Mouse (Mus musculus): ENCODE results near the gene Ccn6. TPM values are rescaled to one million over a fixed set of nuclear protein-coding genes. Genes with fewer than 3 reads are reported as not detected.

Ccn6 gene
- polyA plus RNA-seq, 1 experiment, result 0.05 TPM

GRCm38 (mm10) chr10:39141401-39141800, 22.2 kb downstream of the Ccn6 start:
- peaks cover 7% of the 10 kb centered on the region for H3K36me3 ChIP-seq (ENCODE audit: control insufficient read depth, insufficient read depth, low read length)

GRCm38 (mm10) chr10:39140843-39141242, 22.8 kb downstream of the Ccn6 start:
- no peaks in the 10 kb centered on the region for H3K4me1 ChIP-seq (ENCODE audit: control insufficient read depth, insufficient read depth, insufficient read length)
- H3K4me3 ChIP-seq (ENCODE audit: extremely low read depth, insufficient read depth, insufficient read length), result no peak overlapping the region
- no peak overlapping the region for H3K27ac ChIP-seq (ENCODE audit: insufficient read depth, low read length)
- WGBS, result 94% methylated on average over 14 of the region's 14 CpGs
- no peaks in the 10 kb centered on the region for H3K27me3 ChIP-seq (ENCODE audit: control insufficient read depth, insufficient read depth, low read length)
- no peak for DNase-seq (ENCODE audit: low read depth in 1 of 2, low spot score in 2 of 2)
- TF ChIP-seq POLR2A (IDR thresholded peaks at IDR 0.05; ENCODE audit: low read depth, low read length) (no peak), CTCF (IDR thresholded peaks at IDR 0.05; ENCODE audit: extremely low read depth, insufficient read depth, insufficient read length, insufficient replicate concordance) (no peak)
- peaks cover 7% of the 10 kb centered on the region for H3K36me3 ChIP-seq (ENCODE audit: control insufficient read depth, insufficient read depth, low read length)

More at GRCm38 (mm10) chr10:39141401-39141800, 22.2 kb downstream of the Ccn6 start:
- TF ChIP-seq CTCF (IDR thresholded peaks at IDR 0.05; ENCODE audit: extremely low read depth, insufficient read depth, insufficient read length, insufficient replicate concordance), result no peak
- TF ChIP-seq POLR2A (IDR thresholded peaks at IDR 0.05; ENCODE audit: low read depth, low read length), result no peak
- H3K4me1 ChIP-seq (ENCODE audit: control insufficient read depth, insufficient read depth, insufficient read length), result no peaks in the 10 kb centered on the region
- DNase-seq (ENCODE audit: low read depth in 1 of 2, low spot score in 2 of 2), result no peak
- H3K27ac ChIP-seq (ENCODE audit: insufficient read depth, low read length), result no peak overlapping the region
- 99% methylated on average over 2 of the region's 2 CpGs for WGBS
- H3K4me3 ChIP-seq (ENCODE audit: extremely low read depth, insufficient read depth, insufficient read length), result no peak overlapping the region
- no peaks in the 10 kb centered on the region for H3K27me3 ChIP-seq (ENCODE audit: control insufficient read depth, insufficient read depth, low read length)

- TF ChIP-seq POLR2A (IDR thresholded peaks at IDR 0.05; ENCODE audit: low read depth, low read length) (no peak), CTCF (IDR thresholded peaks at IDR 0.05; ENCODE audit: extremely low read depth, insufficient read depth, insufficient read length, insufficient replicate concordance) (no peak)
- H3K27ac ChIP-seq (ENCODE audit: insufficient read depth, low read length), result no peak overlapping the region
- H3K4me1 ChIP-seq (ENCODE audit: control insufficient read depth, insufficient read depth, insufficient read length), result no peaks in the 10 kb centered on the region
- H3K36me3 ChIP-seq (ENCODE audit: control insufficient read depth, insufficient read depth, low read length), result peaks cover 6% of the 10 kb centered on the region
- H3K27me3 ChIP-seq (ENCODE audit: control insufficient read depth, insufficient read depth, low read length), result no peaks in the 10 kb centered on the region
- no peak overlapping the region for H3K4me3 ChIP-seq (ENCODE audit: extremely low read depth, insufficient read depth, insufficient read length)
- no peak for DNase-seq (ENCODE audit: low read depth in 1 of 2, low spot score in 2 of 2)
- WGBS, result 92% methylated on average over 6 of the region's 6 CpGs
Measured at GRCm38 (mm10) chr10:39138761-39139160, 24.8 kb downstream of the Ccn6 start.

- WGBS, result 82% methylated on average over 3 of the region's 3 CpGs
- H3K27me3 ChIP-seq (ENCODE audit: control insufficient read depth, insufficient read depth, low read length), result no peaks in the 10 kb centered on the region
- no peaks in the 10 kb centered on the region for H3K4me1 ChIP-seq (ENCODE audit: control insufficient read depth, insufficient read depth, insufficient read length)
- no peak for DNase-seq (ENCODE audit: low read depth in 1 of 2, low spot score in 2 of 2)
- H3K27ac ChIP-seq (ENCODE audit: insufficient read depth, low read length), result no peak overlapping the region
- H3K4me3 ChIP-seq (ENCODE audit: extremely low read depth, insufficient read depth, insufficient read length), result no peak overlapping the region
- TF ChIP-seq POLR2A (IDR thresholded peaks at IDR 0.05; ENCODE audit: low read depth, low read length), result no peak
- no peak for TF ChIP-seq CTCF (IDR thresholded peaks at IDR 0.05; ENCODE audit: extremely low read depth, insufficient read depth, insufficient read length, insufficient replicate concordance)
- peaks cover 6% of the 10 kb centered on the region for H3K36me3 ChIP-seq (ENCODE audit: control insufficient read depth, insufficient read depth, low read length)
Measured at GRCm38 (mm10) chr10:39137766-39138165, 25.8 kb downstream of the Ccn6 start.

GRCm38 (mm10) chr10:39133462-39134310, 29.9 kb downstream of the Ccn6 start, which contains the start of the genes Fam229b and Tube1:
TSS of gene Fam229b (minus strand) at chr10:39133914.
TSS of gene Tube1 (plus strand) at chr10:39133976.
- Histone ChIP-seq H3K4me3 (ENCODE audit: extremely low read depth, insufficient read depth, insufficient read length) (peak within 1 kb of the TSS; percentile 83), H3K27ac (ENCODE audit: insufficient read depth, low read length) (no peak within 1 kb of the TSS), H3K4me1 (ENCODE audit: control insufficient read depth, insufficient read depth, insufficient read length) (no peaks in the 10 kb centered on the region), H3K36me3 (ENCODE audit: control insufficient read depth, insufficient read depth, low read length) (peaks cover 4% of the 10 kb centered on the region), H3K27me3 (ENCODE audit: control insufficient read depth, insufficient read depth, low read length) (no peaks in the 10 kb centered on the region)
- whole genome bisulfite sequencing, result 7% methylated on average over 47 of the region's 47 CpGs
- peak; percentile 86 to 88 for DNase-seq (ENCODE audit: low read depth in 1 of 2, low spot score in 2 of 2)
- no peak for TF ChIP-seq CTCF (IDR thresholded peaks at IDR 0.05; ENCODE audit: extremely low read depth, insufficient read depth, insufficient read length, insufficient replicate concordance)

GRCm38 (mm10) chr10:39121412-39121811, 42.2 kb downstream of the Ccn6 start:
- Histone ChIP-seq H3K27ac (ENCODE audit: insufficient read depth, low read length) (no peak overlapping the region), H3K36me3 (ENCODE audit: control insufficient read depth, insufficient read depth, low read length) (no peaks in the 10 kb centered on the region), H3K4me3 (ENCODE audit: extremely low read depth, insufficient read depth, insufficient read length) (no peak overlapping the region), H3K4me1 (ENCODE audit: control insufficient read depth, insufficient read depth, insufficient read length) (no peaks in the 10 kb centered on the region), H3K27me3 (ENCODE audit: control insufficient read depth, insufficient read depth, low read length) (no peaks in the 10 kb centered on the region)
- TF ChIP-seq POLR2A (IDR thresholded peaks at IDR 0.05; ENCODE audit: low read depth, low read length), result no peak
- no peak for TF ChIP-seq CTCF (IDR thresholded peaks at IDR 0.05; ENCODE audit: extremely low read depth, insufficient read depth, insufficient read length, insufficient replicate concordance)
- WGBS, result 34% methylated on average over 4 of the region's 4 CpGs
- DNase-seq (ENCODE audit: low read depth in 1 of 2, low spot score in 2 of 2), result no peak

GRCm38 (mm10) chr10:39109489-39109874, 54.1 kb downstream of the Ccn6 start:
- Histone ChIP-seq H3K4me3 (ENCODE audit: extremely low read depth, insufficient read depth, insufficient read length) (no peak overlapping the region), H3K27me3 (ENCODE audit: control insufficient read depth, insufficient read depth, low read length) (no peaks in the 10 kb centered on the region), H3K27ac (ENCODE audit: insufficient read depth, low read length) (no peak overlapping the region), H3K36me3 (ENCODE audit: control insufficient read depth, insufficient read depth, low read length) (no peaks in the 10 kb centered on the region), H3K4me1 (ENCODE audit: control insufficient read depth, insufficient read depth, insufficient read length) (no peaks in the 10 kb centered on the region)
- no peak for DNase-seq (ENCODE audit: low read depth in 1 of 2, low spot score in 2 of 2)
- TF ChIP-seq CTCF (IDR thresholded peaks at IDR 0.05; ENCODE audit: extremely low read depth, insufficient read depth, insufficient read length, insufficient replicate concordance) (no peak), POLR2A (IDR thresholded peaks at IDR 0.05; ENCODE audit: low read depth, low read length) (no peak)
- WGBS, result 83% methylated on average over 4 of the region's 4 CpGs
